Mouse (Mus musculus) adrenal gland, postnatal 36 days (tissue): ENCODE measurements at regions not wholly inside any gene's neighbourhood (a gene's known extent, or its start where the extent isn't known, plus 50 kb on each side); places are given as distances from the start of the nearest gene placed in this dataset.

Experiments
- DNase-seq, 2 experiments: peaks; one replicate each; pipeline ENCODE4 v3.0.0; 2021; ENCODE audit warnings: mixed read lengths in 1 of 2

DNA sequence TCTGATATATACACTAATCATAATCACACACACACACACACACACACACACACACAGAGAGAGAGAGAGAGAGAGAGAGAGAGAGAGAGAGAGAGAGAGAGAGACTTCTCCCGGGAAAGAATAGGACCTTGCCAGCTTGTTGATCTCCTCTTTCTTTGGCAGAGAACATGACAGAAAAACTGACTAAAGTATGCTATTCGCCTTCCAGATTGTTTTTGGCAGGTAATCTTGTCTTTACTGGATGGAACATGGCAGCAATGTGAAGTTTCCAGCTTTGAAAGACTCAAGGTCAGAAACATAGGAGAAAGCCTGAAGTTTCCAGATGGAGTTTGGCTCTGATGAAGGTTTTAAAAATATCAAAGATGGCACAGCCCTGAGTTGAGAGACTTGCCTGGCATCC, 87.8 kb upstream of the Cpm start:
- DNase-seq = no peak

DNA sequence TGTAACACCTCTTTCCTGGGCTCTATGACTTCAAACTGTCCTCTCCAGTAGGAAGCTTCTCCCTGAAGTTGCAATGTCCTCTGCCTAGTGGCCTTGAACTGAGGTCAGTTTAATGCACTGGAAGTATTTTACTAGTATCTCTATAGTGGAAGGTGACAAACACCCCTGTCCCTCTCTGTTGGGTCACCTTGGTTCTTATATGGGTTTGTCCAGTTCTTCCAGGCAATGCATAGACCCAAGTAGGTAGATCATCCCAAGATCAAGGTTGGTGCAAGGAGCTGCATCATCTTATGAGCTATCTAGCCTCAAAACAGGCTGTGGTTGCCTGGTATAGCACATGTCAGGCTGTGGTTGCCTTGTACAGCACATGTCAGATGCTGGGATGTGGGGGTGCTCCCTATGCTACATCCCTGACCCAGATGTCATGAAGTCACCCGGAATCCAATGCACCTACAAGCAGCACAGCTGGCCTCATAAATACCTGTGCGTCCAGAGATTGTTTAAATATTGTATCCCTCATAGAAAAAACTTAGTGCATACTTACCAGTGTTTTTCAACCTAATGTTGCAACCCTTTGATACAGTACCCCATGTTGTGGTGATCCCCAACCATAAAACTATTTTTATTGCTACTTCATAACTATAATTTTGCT, 88.4 kb upstream of the Cpm start:
- no peak for DNase-seq

DNA sequence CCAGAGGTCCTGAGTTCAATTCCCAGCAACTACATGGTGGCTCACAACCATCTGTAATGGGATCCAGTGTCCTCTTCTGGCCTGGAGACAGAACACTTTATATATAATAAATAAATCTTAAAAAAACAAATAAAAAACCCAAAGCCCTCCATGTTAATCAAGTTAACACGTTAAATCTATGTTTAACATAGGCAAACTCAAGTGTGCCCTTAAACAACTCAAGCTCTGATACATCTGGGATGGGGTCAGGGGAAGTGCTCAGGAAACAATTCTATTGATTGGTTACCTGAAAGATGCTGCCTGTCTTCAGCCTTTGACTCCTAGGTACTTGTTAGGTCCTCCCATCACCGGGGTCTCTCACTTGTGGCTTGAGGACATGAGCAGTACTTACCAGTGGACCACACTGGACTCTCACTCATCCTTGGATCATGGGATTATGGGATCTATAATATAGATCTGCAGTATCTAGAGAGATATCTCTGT, 89.1 kb upstream of the Cpm start:
- no peak for DNase-seq

- DNase-seq = no peak
Measured at GRCm38 (mm10) chr10:117539532-117539931, 89.8 kb upstream of the Cpm start.

- DNase-seq = no peak
Measured at GRCm38 (mm10) chr10:117538725-117539124, 90.6 kb upstream of the Cpm start.

DNA sequence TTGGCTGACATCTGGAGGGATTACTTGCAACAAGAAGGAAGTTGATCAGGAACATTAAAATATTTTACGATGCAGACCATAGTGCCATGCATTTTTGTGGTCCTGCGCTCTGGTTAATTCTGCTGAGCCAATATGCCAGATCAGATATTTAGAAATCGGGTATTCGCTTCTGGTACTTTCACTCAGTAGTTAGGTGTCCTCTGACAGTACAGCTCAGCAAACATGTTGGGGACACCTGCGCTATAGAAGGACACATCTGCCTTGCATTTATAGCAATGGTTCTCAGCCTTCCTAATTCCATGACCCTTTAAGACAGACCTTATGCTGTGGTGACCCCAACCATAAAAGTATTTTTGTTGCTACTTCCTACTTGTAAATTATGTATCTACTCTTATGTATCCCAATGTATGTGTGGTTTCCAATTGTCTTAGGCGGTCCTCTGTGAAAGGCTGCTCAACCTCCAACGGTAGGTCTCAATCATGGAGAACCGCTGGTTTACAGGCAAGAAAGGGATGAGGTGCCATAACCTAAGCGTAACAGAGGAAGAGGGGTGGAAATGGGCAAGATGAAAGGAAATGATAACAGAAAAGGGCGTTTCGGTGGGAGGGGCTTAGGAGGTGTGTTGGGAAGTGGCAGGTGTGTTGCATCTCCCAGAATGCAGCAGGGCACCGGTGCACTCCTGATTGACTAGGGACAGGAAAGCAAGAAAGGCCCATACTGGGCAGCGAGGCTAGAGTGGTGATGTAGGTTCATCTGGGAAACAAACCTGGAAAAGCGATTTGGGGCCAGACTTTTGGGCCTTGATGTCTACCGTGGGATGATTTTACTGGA, 92.3 kb upstream of the Cpm start:
- no peak for DNase-seq

- no peak for DNase-seq
Measured at GRCm38 (mm10) chr10:117535843-117536242, 93.5 kb upstream of the Cpm start.

GRCm38 (mm10) chr10:117534992-117535719, 94.1 kb upstream of the Cpm start:
- DNase-seq = no peak

- no peak for DNase-seq
Measured at GRCm38 (mm10) chr10:117534478-117534877, 94.8 kb upstream of the Cpm start.

DNA sequence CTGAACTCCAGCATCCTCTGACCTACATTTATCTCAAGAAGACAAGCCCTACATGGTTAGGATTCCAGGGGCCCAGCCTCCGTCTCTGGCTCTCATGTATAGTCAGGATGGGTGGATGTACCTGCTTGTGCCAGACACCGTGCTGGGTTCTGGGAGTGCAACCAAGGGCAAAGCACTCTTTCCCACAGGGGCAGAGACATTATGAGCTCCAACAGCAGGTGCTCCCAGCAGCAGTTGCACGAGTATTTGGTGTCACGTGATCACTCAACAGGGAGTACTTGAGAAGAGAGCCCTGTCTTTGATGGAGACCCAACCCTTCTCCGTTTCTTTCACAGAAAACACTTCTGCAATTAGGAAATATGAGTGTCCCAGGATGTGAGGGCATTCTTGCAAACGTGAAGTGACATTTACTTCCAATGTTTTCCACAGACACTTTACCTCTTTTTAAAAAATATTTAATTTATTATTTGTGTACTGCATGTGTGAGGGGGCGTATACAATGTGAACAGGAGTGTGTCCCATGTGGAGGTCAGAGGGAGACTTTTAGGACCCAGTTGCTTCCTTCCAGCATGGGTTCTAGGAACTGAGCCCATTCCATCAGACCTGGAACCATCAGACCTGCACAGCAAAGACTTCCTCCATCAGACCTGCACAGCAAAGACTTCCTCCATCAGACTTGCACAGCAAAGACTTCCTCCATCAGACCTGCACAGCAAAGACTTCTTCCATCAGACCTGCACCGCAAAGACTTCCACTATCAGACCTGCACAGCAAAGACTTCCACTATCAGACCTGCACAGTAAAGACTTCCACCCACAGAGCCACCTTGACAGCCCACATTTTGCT, 95.5 kb upstream of the Cpm start:
- DNase-seq = no peak

DNA sequence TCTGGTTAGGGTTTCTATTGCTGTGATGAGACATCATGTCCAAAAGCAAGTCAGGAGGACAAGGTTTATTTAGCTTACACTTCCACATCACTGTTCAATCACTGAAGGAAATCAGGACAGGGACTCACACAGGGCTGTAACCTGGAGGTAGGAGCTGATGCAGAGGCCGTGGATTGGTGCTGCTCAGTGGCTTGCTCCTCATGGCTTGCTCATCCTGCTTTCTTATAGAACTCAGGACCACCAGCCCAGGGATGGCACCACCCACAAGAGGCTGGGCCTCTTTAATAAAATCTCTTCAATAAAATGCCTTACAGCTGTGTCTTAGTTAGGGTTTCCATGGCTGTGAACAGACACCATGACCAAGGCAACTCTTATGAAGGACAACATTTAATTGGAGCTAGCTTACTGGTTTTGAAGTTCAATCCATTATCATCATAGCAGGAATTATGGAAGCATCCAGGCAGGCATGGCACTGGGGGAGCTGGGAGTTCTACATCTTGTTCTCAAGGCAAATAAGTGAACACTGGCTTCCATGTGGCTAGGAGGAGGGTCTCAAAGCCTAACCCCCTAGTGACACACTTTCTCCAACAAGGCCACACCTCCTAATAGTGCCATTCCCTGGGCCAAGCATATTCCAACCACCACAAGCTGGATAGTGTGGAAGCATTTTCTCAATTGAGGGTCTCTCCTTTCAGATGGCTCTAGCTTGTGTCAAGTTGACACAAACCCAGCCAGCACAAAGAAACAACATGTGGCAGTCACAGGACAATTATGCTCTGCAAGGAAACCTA, 96.4 kb upstream of the Cpm start:
- no peak for DNase-seq

DNA sequence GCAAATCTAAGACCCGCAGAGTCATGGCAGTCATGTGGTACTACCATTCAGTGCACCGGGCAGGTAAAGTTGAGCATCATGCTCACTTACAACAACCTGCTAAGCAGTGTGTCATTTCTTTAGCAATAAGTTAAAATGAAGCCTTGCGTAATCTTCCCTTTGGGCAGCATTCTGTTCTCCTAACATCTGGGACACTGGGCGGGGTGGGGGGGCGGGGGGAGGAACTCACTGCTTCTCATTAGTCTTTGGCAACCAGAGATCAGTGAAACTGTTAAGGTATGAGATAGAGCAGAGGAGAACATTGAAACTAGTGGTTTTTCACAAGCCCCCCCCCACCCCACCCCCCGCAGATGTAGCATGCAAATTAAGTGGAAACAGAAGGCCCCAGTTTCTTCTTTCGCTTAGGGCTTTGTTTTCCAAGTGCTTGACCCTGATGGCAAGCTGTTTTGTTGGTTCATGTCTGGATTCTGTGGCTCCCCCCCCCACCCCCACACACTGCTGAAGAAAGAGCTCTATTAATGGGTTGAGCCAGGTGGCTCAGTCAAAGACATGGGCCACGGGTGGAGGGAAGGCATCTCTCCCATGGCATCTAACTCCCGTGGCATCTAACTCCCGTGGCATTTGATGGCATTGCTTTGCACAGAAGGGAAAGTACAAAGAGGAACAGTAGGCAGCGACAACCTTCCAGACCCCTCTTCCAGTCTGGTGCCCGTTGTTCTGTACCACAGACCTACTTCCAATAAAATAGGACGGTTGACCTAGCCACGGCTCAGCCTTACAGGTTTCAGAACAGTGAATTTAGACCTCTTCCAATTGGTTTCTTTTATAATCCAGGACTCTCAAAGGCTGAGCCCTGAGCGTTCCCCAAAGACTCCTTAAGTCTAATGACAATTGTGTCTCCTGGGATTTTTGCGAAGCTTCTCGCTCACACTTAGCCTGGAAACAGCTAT, 97.2 kb upstream of the Cpm start:
- DNase-seq = no peak

DNA sequence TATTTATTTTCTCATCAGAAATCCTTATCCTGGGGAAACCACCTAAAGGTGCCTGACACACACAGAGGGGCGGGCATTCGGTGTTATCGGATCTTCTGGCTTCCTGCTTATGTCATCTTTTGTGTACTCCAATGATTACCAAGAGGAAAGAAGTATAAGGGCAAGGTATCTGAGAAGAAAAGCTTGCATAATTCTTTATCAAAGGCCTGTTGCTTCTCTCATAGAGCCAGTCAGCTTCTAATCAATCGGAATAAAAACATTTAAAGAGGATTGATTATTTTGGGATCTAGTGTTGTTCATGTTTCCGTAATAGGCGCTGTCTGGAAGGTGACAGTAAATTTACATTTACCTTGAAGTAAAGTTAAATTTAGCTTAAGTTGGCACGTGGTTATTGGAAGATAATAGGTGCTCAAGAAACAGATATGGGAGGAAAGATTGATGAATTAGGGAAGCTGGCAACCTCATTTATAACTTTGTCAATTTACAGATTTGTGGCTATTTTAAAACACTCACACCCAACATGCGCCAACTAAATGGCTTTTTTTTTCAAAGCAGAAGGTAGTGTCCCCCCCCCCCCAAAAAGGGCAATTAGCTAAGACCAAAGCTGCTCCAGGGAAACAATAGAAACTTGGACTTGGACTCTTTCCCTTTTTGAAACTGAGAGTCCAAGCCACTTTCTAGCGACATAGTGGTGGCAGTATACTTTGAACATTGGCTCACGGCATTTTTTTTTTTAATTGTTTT, 98.3 kb upstream of the Cpm start:
- DNase-seq = no peak

DNA sequence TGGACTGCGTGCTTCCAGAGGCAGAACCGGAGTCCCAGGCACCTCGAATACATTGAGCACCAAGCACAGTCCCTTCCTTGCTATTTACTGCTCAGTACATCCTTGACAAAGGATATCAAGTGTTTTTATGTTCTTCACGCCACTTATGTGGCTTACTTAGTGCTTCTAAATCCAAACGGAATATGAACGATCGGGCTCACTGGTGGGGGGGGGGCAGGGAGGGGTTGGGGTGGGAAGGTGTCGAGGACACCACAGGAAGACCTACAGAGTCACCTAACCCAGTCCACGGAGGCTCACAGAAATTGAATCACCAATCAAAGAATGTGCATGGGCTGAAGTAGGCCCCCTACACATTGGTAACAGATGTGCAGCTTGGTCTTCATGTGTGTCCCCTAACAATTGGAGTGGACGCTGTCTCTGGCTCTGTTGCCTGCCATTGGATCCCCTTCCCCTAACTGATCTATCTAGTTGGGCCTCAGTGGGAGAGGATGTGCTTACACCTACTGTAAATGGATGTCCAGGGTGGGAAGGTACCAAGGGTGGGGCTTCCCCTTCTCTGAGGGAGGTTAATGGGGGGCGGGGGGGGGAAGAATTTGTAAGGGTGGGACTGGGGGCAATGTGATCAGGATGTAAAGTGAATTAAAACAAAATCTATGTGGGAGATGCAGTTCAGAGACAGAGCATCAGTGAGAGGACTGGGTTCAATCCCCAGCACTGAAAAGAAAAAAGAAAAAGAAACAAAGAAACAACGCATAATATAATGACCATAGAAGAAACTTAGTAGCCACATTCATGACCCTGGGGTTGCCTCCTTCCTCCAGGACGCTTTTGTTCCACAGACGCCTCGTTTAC, 99.1 kb upstream of the Cpm start:
- no peak for DNase-seq

GRCm38 (mm10) chr10:117529269-117530006, 99.9 kb upstream of the Cpm start:
- DNase-seq = no peak

DNA sequence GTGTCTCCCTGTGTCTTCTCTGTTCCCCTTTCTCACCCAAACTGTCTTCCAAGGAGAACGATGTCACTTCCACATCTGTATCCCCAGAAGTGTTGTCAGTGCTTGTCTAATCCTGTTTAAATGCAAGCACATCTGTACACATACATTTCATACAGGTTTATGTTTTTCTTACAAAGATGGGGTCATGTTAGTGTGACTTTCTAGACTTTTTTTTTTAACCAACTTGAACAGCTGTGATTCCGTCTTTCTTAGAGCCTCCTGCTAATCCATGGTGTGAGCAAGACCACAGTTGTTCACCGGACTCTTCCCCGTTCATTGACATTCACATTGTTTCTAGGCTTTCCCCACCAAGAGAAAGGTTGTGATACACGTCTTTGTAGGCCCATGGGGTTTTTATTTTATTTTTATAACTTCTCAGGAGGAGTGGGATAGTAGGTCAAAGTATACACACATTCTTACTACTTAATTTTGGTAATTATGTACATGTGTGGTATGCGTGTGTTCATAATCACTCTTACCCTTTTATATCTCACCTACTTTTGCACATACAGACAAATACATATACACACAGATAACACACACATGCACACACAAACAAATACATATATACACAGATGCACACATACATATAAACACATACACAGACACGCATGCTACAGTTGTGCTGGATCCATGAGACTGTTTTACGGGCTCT, 100.6 kb upstream of the Cpm start:
- DNase-seq = no peak

GRCm38 (mm10) chr10:117527979-117528378, 101.3 kb upstream of the Cpm start:
- no peak for DNase-seq
